Mouse (Mus musculus) hindbrain, postnatal 0 days (tissue): ENCODE data around the gene Cenpc1. TPM values are rescaled to one million over a fixed set of nuclear protein-coding genes. Genes with fewer than 3 reads are reported as not detected.

Experiments used
- ATAC-seq: fragments of 200-750 bp; cut with Nextera tagmentation; 2 replicates; pipeline ENCODE4 v1.8.0; 2017; ENCODE audit warnings: mild to moderate bottlenecking, moderate TSS enrichment, moderate library complexity
- DNase-seq: peaks from one replicate; pipeline ENCODE4 v3.0.0-alpha.2; 2015; ENCODE audit warnings: low spot score
- H3K27ac ChIP-seq: fragments of 300-500 bp; sonication (generic); 2 replicates; pipeline ENCODE4 v1.5.1; 2014; ENCODE audit warnings: mild to moderate bottlenecking
- H3K27me3 ChIP-seq: fragments of 300-500 bp; sonication (generic); 2 replicates; pipeline ENCODE4 v1.6.1; 2014; ENCODE audit warnings: low read length, mixed read lengths; ENCODE audit not compliant: insufficient read depth
- H3K36me3 ChIP-seq: fragments of 300-500 bp; sonication (generic); 2 replicates; pipeline ENCODE4 v1.6.1; 2014; ENCODE audit warnings: low read length, mixed read lengths; ENCODE audit not compliant: insufficient read depth
- H3K4me1 ChIP-seq: fragments of 300-500 bp; sonication (generic); 2 replicates; pipeline ENCODE4 v1.6.1; 2014; ENCODE audit warnings: antibody characterized with exemption, low read length, mixed read lengths; ENCODE audit not compliant: insufficient read depth
- H3K4me2 ChIP-seq: fragments of 300-500 bp; sonication (generic); 2 replicates; pipeline ENCODE4 v1.6.1; 2014; ENCODE audit warnings: low read depth, mild to moderate bottlenecking, low read length, moderate library complexity, mixed read lengths
- H3K4me3 ChIP-seq: fragments of 300-500 bp; sonication (generic); 2 replicates; pipeline ENCODE4 v1.5.1; 2014; ENCODE audit warnings: low read length
- H3K9ac ChIP-seq: fragments of 300-500 bp; sonication (generic); replicated peaks from 2 replicates; pipeline ENCODE4 v1.6.1; 2014; ENCODE audit warnings: mild to moderate bottlenecking, low read length, moderate library complexity, mixed read lengths
- H3K9me3 ChIP-seq: fragments of 300-500 bp; sonication (generic); 2 replicates; pipeline ENCODE4 v1.6.1; 2016; ENCODE audit warnings: low read length, mixed read lengths
- CTCF ChIP-seq: IDR thresholded peaks from 2 replicates; pipeline ENCODE4 v1.5.1; 2016; ENCODE audit warnings: antibody characterized with exemption, control low read depth, low read depth
- WGBS: fragments of 180-500 bp; shearing (Covaris S2); extraction: QIAGEN DNeasy Blood & Tissue Kit; methylation state at CpG from one replicate; pipeline ENCODE4 v1.1.7; 2014; 5-methylcytosine and 5-hydroxymethylcytosine counted together
- polyA plus RNA-seq: library from polyadenylated mRNA; unstranded; fragments of >200 nt; fragmentation: Nextera tagmentation; extraction: Ambion mirVana; gene quantifications from 2 replicates; pipeline ENCODE4 v1.2.1, GENCODE M21; 2015
- total RNA-seq: library from RNA; depleted of rRNA; stranded (reverse); fragments of >200 nt; gene quantifications from 2 replicates; pipeline ENCODE4 v1.2.3, GENCODE M21; 2014

The Cenpc1 gene
- total and polyA plus RNA-seq, 2 experiments from 2014 or later: 17.8 to 24.3 TPM

DNA sequence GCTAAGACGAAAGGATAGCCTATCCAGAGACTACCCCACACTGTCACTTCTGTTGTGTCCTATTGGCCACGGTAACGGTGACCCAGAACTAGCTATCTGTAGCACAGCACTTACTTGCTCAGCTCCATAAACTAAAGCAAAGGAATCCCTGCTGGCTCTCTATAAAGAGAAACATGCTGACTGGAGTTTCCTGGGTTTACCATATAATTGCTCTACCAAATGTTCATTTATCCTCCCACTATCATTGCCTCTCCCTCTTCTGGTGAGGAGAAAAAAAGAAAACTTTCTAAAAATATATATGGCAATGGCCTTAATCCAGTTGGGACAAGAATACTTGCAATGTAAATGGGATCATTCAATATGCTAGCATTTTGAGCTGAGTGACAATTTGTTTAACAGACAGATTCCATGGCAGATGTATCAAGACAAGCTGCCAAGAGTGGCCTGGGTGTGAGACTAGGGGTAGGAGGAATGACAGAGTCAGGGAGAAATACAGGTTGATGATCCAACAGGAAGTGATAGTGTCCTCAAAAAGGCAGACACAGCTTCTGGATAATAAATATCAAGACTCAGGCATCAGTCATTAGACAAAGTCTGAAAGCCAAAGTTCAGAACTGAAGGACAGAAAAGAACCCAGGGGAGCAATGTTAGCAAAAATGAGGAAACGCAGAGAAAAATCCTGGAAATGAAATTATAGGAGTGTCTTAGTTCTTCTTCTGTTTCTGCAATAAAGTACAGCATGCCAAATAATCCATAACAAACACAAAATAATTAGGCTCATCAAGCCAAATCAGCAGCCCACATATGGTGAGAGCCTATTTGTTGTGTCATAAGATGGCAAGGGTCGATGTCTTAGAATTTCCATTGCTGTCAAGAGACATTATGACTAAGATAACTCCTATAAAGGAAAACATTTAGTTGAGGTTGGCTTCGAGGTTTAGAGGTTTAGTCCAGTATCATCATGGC lies 68.6 kb downstream of the Cenpc1 start:
- Histone ChIP-seq H3K27ac (no peak overlapping the region), H3K4me2 (no peak overlapping the region), H3K9me3 (no peaks in the 10 kb centered on the region), H3K36me3 (no peaks in the 10 kb centered on the region), H3K4me1 (no peaks in the 10 kb centered on the region), H3K4me3 (no peak overlapping the region), H3K27me3 (no peaks in the 10 kb centered on the region), H3K9ac (no peak overlapping the region)
- 86% methylated on average over 6 of the region's 6 CpGs for WGBS
- ATAC-seq (no peak), DNase-seq (no peak)
- TF ChIP-seq CTCF: no peak

- no peak overlapping the region for H3K4me3 ChIP-seq
- H3K27me3 ChIP-seq: no peaks in the 10 kb centered on the region
- H3K9ac ChIP-seq: no peak overlapping the region
- peak; percentile 63 for TF ChIP-seq CTCF
- DNase-seq: peak; percentile 65
- no peaks in the 10 kb centered on the region for H3K36me3 ChIP-seq
- H3K4me2 ChIP-seq: no peak overlapping the region
- no peaks in the 10 kb centered on the region for H3K9me3 ChIP-seq
- ATAC-seq: no peak
- no peak overlapping the region for H3K27ac ChIP-seq
- no peaks in the 10 kb centered on the region for H3K4me1 ChIP-seq
- 38% methylated on average over 1 of the region's 1 CpGs for WGBS
Observed at GRCm38 (mm10) chr5:85994551-85994950, 70.8 kb downstream of the Cenpc1 start.

DNA sequence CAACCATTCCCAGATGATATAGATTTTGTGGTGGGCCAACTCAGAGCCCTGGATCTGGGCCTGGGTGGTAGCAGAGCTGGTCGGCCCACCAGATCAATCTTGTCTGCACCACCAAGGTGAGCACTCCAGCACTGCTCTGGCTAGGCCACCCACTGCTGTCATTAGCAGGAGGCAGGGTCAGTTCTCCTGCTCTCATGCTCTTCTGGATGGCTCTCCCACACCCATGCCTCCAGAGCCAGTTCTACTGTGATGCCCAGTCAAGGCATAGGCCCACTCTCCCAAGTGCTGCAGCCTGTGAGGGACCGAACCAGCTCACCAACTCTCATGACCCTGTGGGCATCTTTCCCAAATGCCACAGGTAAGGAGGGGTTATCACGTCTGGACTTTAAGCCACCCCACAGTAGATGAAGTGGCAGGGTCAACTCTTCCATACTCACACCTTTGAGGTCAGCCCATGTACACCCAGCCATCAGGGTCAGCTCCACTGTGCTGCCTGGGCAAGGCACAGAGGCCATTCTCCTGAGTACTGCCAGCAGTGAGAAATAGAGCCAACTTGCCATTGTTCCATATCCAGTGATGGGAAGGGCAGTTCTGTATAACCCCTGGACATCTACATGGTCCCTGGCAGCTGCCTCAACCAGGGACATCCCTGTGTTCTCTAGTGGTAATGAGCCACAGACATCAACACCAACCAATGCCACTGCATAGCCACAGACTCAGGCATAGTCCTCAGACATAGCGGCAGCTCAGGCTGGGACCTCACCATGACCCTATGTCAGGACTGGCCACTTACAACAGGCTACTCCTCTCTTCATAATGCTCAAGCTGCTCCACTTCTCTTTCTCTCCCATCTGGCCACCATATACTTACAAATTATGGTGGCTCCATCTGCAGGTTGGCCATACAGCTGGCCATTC lies 72.3 kb downstream of the Cenpc1 start:
- WGBS: 91% methylated on average over 4 of the region's 4 CpGs
- ATAC-seq: 0 out of 2 replicates have a peak, but pooled peaks have one; percentile 49
- H3K9ac ChIP-seq: no peak overlapping the region

DNA sequence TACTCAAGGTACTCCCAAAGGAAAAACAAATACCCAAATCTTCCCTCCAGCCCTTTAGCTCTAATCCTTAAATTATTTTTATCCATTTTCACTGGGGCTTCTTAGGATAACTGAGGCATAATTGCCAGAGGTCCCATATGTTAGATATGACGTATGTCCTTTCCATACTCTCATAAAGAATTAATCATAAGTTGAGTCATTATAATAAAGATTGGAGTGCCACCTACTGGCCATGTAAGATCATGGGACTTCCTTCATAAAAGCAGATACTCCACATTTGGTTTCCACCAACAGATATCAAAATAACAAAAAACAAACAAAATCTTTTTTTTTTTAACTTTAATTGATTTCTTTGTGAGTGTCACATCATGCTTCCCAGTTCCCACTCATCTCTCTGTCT lies 73.3 kb downstream of the Cenpc1 start:
- no peaks in the 10 kb centered on the region for H3K9me3 ChIP-seq
- WGBS: 12% methylated on average over 1 of the region's 1 CpGs
- H3K4me3 ChIP-seq: no peak overlapping the region
- no peaks in the 10 kb centered on the region for H3K36me3 ChIP-seq
- ATAC-seq (0 out of 2 replicates have a peak, but pooled peaks have one; percentile 29), DNase-seq (peak; percentile 76)
- H3K4me2 ChIP-seq: no peak overlapping the region
- no peak overlapping the region for H3K27ac ChIP-seq
- peak; percentile 63 for TF ChIP-seq CTCF
- no peaks in the 10 kb centered on the region for H3K4me1 ChIP-seq
- no peak overlapping the region for H3K9ac ChIP-seq
- H3K27me3 ChIP-seq: no peaks in the 10 kb centered on the region

More for the DNA sequence above, 72.3 kb downstream of the Cenpc1 start:
- no peak for TF ChIP-seq CTCF
- H3K9me3 ChIP-seq: no peaks in the 10 kb centered on the region
- DNase-seq: no peak
- H3K27me3 ChIP-seq: no peaks in the 10 kb centered on the region
- H3K4me1 ChIP-seq: no peaks in the 10 kb centered on the region
- H3K27ac ChIP-seq: no peak overlapping the region
- no peaks in the 10 kb centered on the region for H3K36me3 ChIP-seq
- H3K4me3 ChIP-seq: no peak overlapping the region
- no peak overlapping the region for H3K4me2 ChIP-seq

- Histone ChIP-seq H3K27me3 (no peaks in the 10 kb centered on the region), H3K36me3 (no peaks in the 10 kb centered on the region), H3K9ac (no peak overlapping the region), H3K27ac (no peak overlapping the region), H3K4me2 (no peak overlapping the region), H3K9me3 (no peaks in the 10 kb centered on the region), H3K4me1 (no peaks in the 10 kb centered on the region), H3K4me3 (no peak overlapping the region)
- WGBS: 81% methylated on average over 2 of the region's 2 CpGs
- no peak for ATAC-seq
- no peak for DNase-seq
- TF ChIP-seq CTCF: no peak
Observed at GRCm38 (mm10) chr5:85987516-85987863, 77.9 kb downstream of the Cenpc1 start.

GRCm38 (mm10) chr5:85986734-85987515 lies 78.5 kb downstream of the Cenpc1 start:
- Histone ChIP-seq H3K9me3 (no peaks in the 10 kb centered on the region), H3K9ac (no peak overlapping the region), H3K27me3 (no peaks in the 10 kb centered on the region), H3K27ac (no peak overlapping the region), H3K4me1 (no peaks in the 10 kb centered on the region), H3K4me3 (no peak overlapping the region), H3K4me2 (no peak overlapping the region), H3K36me3 (no peaks in the 10 kb centered on the region)
- 84% methylated on average over 4 of the region's 4 CpGs for WGBS
- DNase-seq: no peak
- TF ChIP-seq CTCF: no peak
- ATAC-seq: no peak
